Mouse (Mus musculus): ENCODE measurements around the gene Mob1a.

DNA sequence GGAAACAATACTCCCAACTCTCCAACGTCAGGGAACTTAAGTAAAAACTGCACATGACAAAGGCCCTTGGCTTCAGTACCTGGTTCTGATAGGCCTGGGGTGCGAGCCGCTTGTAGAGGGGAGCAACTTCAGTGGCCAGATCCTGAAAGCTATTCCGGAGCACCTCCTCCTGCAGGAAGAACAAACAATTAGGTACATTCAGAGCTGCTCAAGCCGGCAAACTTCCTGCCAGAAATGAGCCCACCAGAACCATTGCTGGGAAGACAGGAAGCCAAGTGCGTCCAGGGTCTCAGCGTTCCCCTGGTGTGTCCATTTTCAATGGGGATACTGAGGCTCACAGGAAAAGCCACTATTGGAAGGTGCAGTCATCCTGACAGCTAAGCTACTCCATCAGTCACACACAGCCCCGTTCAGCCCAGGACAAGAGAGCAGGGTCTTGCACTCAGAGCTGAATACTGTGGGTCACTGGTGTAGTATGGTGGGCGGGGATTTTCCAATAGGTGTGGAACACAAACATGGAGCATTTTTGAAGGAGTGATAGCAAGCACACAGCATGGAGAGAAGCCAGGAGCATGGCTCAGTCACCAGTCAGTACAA, 48.0 kb downstream of the Mob1a start:
- TF ChIP-seq GATA1 (IDR thresholded peaks at IDR 0.05; ENCODE audit: low read length) (no peak), TAL1 (IDR thresholded peaks at IDR 0.05; ENCODE audit: low read length) (no peak)

Measured in erythroblast, embryonic 14.5 days (primary cell).